Mouse (Mus musculus): ENCODE measurements around the gene Zfp687.

- TF ChIP-seq CTCF (IDR thresholded peaks at IDR 0.05; ENCODE audit: borderline replicate concordance, insufficient read depth, low read depth, low read length) (no peak), POLR2A (IDR thresholded peaks at IDR 0.05; ENCODE audit: borderline replicate concordance, insufficient read depth, low read length) (no peak)
These were observed 14.7 kb upstream of the Zfp687 start for GRCm38 (mm10) chr3:95029953-95030352.

All from cerebellum, adult 2 months (tissue).